Mouse (Mus musculus) heart, embryonic 11.5 days (tissue): Measurements from ENCODE around the gene Myrip. TPM values are rescaled to one million over a fixed set of nuclear protein-coding genes. Genes with fewer than 3 reads are reported as not detected.

Source experiments
- ATAC-seq: fragments of 200-750 bp; cut with Nextera tagmentation; replicated peaks from 2 replicates; pipeline ENCODE4 v1.8.0; 2017; ENCODE audit warnings: moderate library complexity; ENCODE audit not compliant: insufficient number of reproducible peaks, low FRiP score, low TSS enrichment
- H3K27ac ChIP-seq: fragments of 300-500 bp; sonication (generic); 2 replicates; pipeline ENCODE4 v1.5.1; 2014; ENCODE audit warnings: mild to moderate bottlenecking, low read depth, low read length
- H3K27me3 ChIP-seq: fragments of 300-500 bp; sonication (generic); 2 replicates; pipeline ENCODE4 v1.6.1; 2014; ENCODE audit warnings: mild to moderate bottlenecking, low read length, mixed read lengths; ENCODE audit not compliant: control insufficient read depth, insufficient read depth
- H3K36me3 ChIP-seq: fragments of 300-500 bp; sonication (generic); 2 replicates; pipeline ENCODE4 v1.6.1; 2014; ENCODE audit warnings: mild to moderate bottlenecking, low read length, moderate library complexity, mixed read lengths; ENCODE audit not compliant: control insufficient read depth, insufficient read depth
- H3K4me1 ChIP-seq: fragments of 300-500 bp; sonication (generic); 2 replicates; pipeline ENCODE4 v1.6.1; 2014; ENCODE audit warnings: low read length; ENCODE audit not compliant: control insufficient read depth, insufficient read depth
- H3K4me2 ChIP-seq: fragments of 300-500 bp; sonication (generic); 2 replicates; pipeline ENCODE4 v1.6.1; 2014; ENCODE audit warnings: mild to moderate bottlenecking, moderate library complexity
- H3K4me3 ChIP-seq: fragments of 300-500 bp; sonication (generic); 2 replicates; pipeline ENCODE4 v1.5.1; 2014; ENCODE audit warnings: low read depth, low read length
- H3K9ac ChIP-seq: fragments of 300-500 bp; sonication (generic); 2 replicates; pipeline ENCODE4 v1.6.1; 2014; ENCODE audit warnings: mild to moderate bottlenecking, low read depth, low read length, moderate library complexity
- H3K9me3 ChIP-seq: fragments of 300-500 bp; sonication (generic); replicated peaks from 2 replicates; pipeline ENCODE4 v1.6.1; 2016; ENCODE audit warnings: low read length; ENCODE audit not compliant: control insufficient read depth
- WGBS: fragments of 180-500 bp; shearing (Covaris S2); extraction: QIAGEN DNeasy Blood & Tissue Kit; methylation state at CpG from one replicate; pipeline ENCODE4 v1.1.7; 2014; ENCODE audit not compliant: insufficient replicate concordance; 5-methylcytosine and 5-hydroxymethylcytosine counted together
- polyA plus RNA-seq: library from polyadenylated mRNA; unstranded; fragments of >200 nt; fragmentation: Nextera tagmentation; extraction: Ambion mirVana; gene quantifications from 2 replicates; pipeline ENCODE4 v1.2.1, GENCODE M21; 2014

Myrip gene
- polyA plus RNA-seq, 1 experiment from 2014 or later = 0.11 TPM

- ATAC-seq = no peak
- no peaks in the 10 kb centered on the region for H3K27me3 ChIP-seq
- no peaks in the 10 kb centered on the region; the same call in 1 of the 2 replicates for H3K9me3 ChIP-seq
- no peaks in the 10 kb centered on the region for H3K4me1 ChIP-seq
- no peaks in the 10 kb centered on the region for H3K36me3 ChIP-seq
- no peak overlapping the region for H3K4me3 ChIP-seq
- no peak overlapping the region for H3K4me2 ChIP-seq
- no peak overlapping the region for H3K9ac ChIP-seq
- no peak overlapping the region for H3K27ac ChIP-seq
- 74% methylated on average over 6 of the region's 6 CpGs for WGBS
Observed at GRCm38 (mm10) chr9:120356490-120356889, 55.2 kb downstream of the Myrip start.

- H3K9ac ChIP-seq = no peak overlapping the region
- H3K27me3 ChIP-seq = no peaks in the 10 kb centered on the region
- ATAC-seq = no peak
- no peaks in the 10 kb centered on the region; the same call in 1 of the 2 replicates for H3K9me3 ChIP-seq
- WGBS = 72% methylated on average over 6 of the region's 6 CpGs
- H3K4me3 ChIP-seq = no peak overlapping the region
- no peaks in the 10 kb centered on the region for H3K36me3 ChIP-seq
- H3K27ac ChIP-seq = no peak overlapping the region
- H3K4me1 ChIP-seq = no peaks in the 10 kb centered on the region
- H3K4me2 ChIP-seq = no peak overlapping the region
Observed at GRCm38 (mm10) chr9:120358060-120358459, 56.7 kb downstream of the Myrip start.

- ATAC-seq = peak; percentile 35; the same call in 1 of the 2 replicates
- peak overlapping the region; percentile 78 for H3K27ac ChIP-seq
Observed at GRCm38 (mm10) chr9:120360397-120361177, 59.3 kb downstream of the Myrip start.

GRCm38 (mm10) chr9:120361656-120362055, 60.3 kb downstream of the Myrip start:
- no peaks in the 10 kb centered on the region for H3K36me3 ChIP-seq
- no peak for ATAC-seq
- H3K9ac ChIP-seq = no peak overlapping the region
- H3K4me2 ChIP-seq = no peak overlapping the region
- no peaks in the 10 kb centered on the region for H3K9me3 ChIP-seq
- no peak overlapping the region for H3K27ac ChIP-seq
- H3K4me1 ChIP-seq = peaks cover 8% of the 10 kb centered on the region
- H3K4me3 ChIP-seq = no peak overlapping the region
- WGBS = 82% methylated on average over 6 of the region's 6 CpGs
- no peaks in the 10 kb centered on the region for H3K27me3 ChIP-seq

More at GRCm38 (mm10) chr9:120360397-120361177, 59.3 kb downstream of the Myrip start:
- Histone ChIP-seq H3K9me3 (no peaks in the 10 kb centered on the region), H3K9ac (no peak overlapping the region), H3K4me1 (peaks cover 8% of the 10 kb centered on the region), H3K36me3 (no peaks in the 10 kb centered on the region), H3K4me3 (no peak overlapping the region), H3K27me3 (no peaks in the 10 kb centered on the region), H3K4me2 (peak overlapping the region; percentile 16)
- WGBS = 44% methylated on average over 14 of the region's 14 CpGs

- no peaks in the 10 kb centered on the region for H3K27me3 ChIP-seq
- peaks cover 8% of the 10 kb centered on the region for H3K4me1 ChIP-seq
- H3K4me2 ChIP-seq = no peak overlapping the region
- no peak overlapping the region for H3K4me3 ChIP-seq
- no peaks in the 10 kb centered on the region for H3K9me3 ChIP-seq
- no peak overlapping the region for H3K27ac ChIP-seq
- H3K9ac ChIP-seq = no peak overlapping the region
- H3K36me3 ChIP-seq = no peaks in the 10 kb centered on the region
- WGBS = 70% methylated on average over 3 of the region's 3 CpGs
- no peak for ATAC-seq
Observed at GRCm38 (mm10) chr9:120362684-120363083, 61.4 kb downstream of the Myrip start.

- WGBS = 63% methylated on average over 19 of the region's 19 CpGs
- Histone ChIP-seq H3K36me3 (no peaks in the 10 kb centered on the region), H3K4me3 (no peak overlapping the region), H3K27me3 (no peaks in the 10 kb centered on the region), H3K27ac (0 out of 2 replicates have a peak overlapping the region, but pooled peaks have one; percentile 54), H3K9ac (no peak overlapping the region), H3K9me3 (no peaks in the 10 kb centered on the region), H3K4me2 (peak overlapping the region; percentile 38), H3K4me1 (peaks cover 8% of the 10 kb centered on the region)
- ATAC-seq = no peak
Observed at GRCm38 (mm10) chr9:120364653-120365283, 63.5 kb downstream of the Myrip start.

GRCm38 (mm10) chr9:120367526-120367925, 66.2 kb downstream of the Myrip start:
- H3K9ac ChIP-seq = no peak overlapping the region
- 79% methylated on average over 1 of the region's 1 CpGs for WGBS
- no peaks in the 10 kb centered on the region for H3K27me3 ChIP-seq
- H3K4me2 ChIP-seq = no peak overlapping the region
- ATAC-seq = no peak
- H3K27ac ChIP-seq = no peak overlapping the region
- no peak overlapping the region for H3K4me3 ChIP-seq
- no peaks in the 10 kb centered on the region for H3K36me3 ChIP-seq
- H3K9me3 ChIP-seq = no peaks in the 10 kb centered on the region
- peaks cover 8% of the 10 kb centered on the region for H3K4me1 ChIP-seq

- Histone ChIP-seq H3K36me3 (no peaks in the 10 kb centered on the region), H3K4me1 (no peaks in the 10 kb centered on the region), H3K27me3 (no peaks in the 10 kb centered on the region), H3K9me3 (no peaks in the 10 kb centered on the region), H3K4me3 (no peak overlapping the region), H3K27ac (no peak overlapping the region), H3K4me2 (no peak overlapping the region), H3K9ac (no peak overlapping the region)
- 73% methylated on average over 5 of the region's 5 CpGs for WGBS
- ATAC-seq = no peak
Observed at GRCm38 (mm10) chr9:120371633-120372032, 70.3 kb downstream of the Myrip start.
